Mouse (Mus musculus): ENCODE results near the gene Bcl2l10.
A peak's percentile ranks its signal among the peaks of the same experiment; 100 is the strongest.

Gene Bcl2l10

GRCm38 (mm10) chr9:75347458-75347857 lies at the start of gene Bcl2l10:
Bcl2l10 (plus strand) TSS chr9:75347758.
- DNase-seq, result no peak

DNA sequence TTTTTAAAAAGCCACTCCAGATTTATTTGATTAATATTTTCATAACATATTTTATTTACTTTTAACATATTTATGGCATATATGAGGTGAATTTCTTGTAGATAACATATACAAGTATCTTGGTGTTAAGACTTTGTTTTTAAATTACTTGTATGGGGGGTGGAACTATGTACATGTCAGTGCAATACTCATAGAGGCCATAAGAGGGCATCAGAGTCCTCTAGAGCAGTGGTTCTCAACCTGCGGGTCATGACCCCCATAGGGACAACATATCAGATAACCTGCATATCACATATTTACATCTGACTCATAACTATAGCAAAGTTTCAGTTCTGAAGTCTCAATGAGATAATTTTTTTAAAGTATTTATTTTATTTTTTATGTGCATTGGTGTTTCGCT lies 48.2 kb upstream of the Bcl2l10 start:
- DNase-seq, result no peak

- DNase-seq, result no peak
Measured at GRCm38 (mm10) chr9:75303033-75303432, 44.5 kb upstream of the Bcl2l10 start.

- DNase-seq, result no peak
Measured at GRCm38 (mm10) chr9:75303701-75304261, 43.8 kb upstream of the Bcl2l10 start.

DNA sequence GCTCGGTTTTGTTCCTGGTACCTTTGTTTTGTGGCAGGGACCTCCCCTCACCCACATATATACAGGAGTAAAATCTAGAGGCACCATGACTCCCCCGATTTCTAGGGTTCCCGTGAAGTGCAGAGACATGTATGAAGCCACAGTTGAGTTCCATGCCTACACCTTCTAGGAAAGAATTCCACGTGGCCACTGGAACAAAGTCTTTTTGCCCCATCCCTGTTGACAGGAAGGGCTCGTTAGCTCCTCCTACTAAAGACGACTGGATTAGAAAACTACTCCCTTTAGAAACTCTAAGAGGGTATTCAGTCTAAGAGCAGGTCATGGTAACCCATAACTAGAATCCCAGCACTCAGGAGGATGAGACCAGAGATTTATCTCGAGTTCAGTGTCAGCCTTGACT lies 43.3 kb upstream of the Bcl2l10 start:
- DNase-seq, result no peak

DNA sequence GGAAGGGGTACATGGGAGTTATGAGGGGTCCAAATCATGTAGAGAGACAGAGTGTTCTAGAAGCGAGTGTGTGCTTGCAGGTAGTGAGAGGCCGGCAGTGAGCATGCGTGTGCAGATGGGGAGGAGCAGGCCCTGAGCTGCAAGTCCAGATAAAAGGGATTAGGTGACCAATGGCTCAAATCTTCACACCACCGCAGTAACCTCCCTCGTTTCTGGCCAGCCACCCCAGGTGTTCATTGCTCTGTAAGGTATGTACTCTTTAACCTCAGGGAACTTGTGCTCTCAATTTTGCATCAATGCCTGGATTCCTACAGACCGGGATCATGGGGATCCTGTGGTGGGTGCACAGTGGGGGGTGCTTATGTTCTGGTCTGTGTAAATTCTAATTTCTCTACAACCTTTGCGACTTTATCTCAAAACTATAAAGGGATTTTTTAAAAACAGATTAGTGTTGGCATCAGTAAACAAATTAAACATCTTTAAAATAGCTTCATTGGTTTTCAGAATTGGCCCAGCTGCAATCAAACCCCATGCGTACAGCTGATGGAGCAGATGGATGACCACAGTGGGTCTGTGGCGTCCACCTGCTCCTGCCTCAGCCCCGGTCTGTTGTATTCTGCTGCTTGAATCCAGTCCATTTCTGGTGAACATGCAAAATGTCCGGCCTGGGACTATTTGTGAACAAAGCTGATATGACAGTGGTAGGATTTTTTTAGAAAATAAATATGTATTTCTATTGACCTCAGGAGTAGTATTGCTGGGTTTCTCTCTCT lies 41.2 kb upstream of the Bcl2l10 start, which contains the start of gene Gnb5:
Gene Gnb5 (plus strand): TSS at position 163 of the 773 bp plus-strand sequence.
- no peak for DNase-seq

DNA sequence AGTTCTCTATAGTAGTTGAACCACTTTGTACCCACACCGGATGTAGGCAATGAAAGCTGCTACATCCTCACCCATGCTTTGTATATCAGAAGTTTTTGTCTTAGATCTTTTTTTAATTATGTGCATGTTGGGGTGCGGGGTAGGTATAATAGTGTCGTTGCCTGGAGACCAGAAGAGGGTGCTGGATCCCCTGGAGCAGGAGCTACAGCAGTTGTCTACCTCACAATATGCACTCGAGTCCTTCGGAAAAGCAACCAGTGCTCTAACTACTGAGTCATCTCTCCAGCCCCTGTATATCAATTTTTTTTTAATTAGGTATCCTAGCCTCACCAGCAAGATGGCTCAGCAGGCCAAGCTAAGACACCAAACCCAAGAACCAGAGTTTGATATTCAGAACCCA lies 40.5 kb upstream of the Bcl2l10 start:
- DNase-seq, result no peak

GRCm38 (mm10) chr9:75308621-75309020 lies 38.9 kb upstream of the Bcl2l10 start:
- DNase-seq, result no peak

DNA sequence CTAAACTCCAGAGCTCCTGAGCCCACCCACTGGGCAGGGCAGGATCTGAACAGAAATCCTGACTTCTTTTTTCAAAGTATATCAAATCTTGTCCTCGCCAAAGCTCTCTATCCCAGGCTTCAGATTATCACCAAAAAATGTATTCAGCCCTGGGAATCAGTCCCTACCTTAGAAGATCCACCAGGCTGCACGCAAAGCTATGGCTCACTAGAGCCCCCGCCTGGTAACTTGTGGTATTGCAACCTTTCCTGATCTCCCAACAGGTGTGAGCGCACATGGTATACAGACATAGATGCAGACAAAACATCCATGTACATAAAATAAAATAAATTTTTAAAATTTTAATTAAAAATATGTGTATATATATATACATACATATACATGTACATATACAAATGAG lies 35.5 kb upstream of the Bcl2l10 start:
- DNase-seq, result peak; percentile 81

- DNase-seq, result peak; percentile 52
Measured at GRCm38 (mm10) chr9:75313138-75313831, 34.3 kb upstream of the Bcl2l10 start.

DNA sequence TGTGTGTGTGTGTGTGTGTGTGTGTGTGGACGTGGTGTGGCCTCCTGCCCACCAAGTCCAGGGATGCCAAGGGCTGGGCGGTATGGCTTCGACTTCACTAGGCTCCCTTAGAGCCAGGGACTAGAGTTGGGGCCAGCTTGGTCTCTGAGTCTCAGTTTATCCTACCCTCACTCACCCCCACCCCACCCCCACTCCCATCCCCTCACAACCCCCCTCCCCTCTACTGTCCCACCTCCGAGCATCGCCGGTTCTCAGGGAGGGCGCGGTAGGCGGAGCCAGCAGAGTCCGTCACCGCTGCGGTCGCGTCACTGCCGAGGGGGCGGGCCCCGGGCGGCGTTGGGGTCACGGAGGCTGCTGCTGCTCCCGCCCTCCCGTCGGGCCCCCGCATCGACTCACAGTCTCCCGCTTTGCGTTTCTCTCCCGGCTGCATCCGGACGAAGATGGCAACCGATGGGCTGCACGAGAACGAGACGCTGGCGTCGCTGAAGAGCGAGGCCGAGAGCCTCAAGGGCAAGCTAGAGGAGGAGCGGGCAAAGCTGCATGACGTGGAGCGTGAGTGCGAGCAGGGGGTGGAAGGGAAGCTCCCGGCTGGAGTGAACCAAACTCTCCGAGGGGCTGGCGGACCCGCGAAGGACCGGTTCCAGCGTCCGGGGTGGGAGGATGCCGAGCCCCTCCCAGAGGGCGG lies 33.6 kb upstream of the Bcl2l10 start:
- DNase-seq, result peak; percentile 90

- DNase-seq, result no peak
Measured at GRCm38 (mm10) chr9:75314517-75315105, 32.9 kb upstream of the Bcl2l10 start.

DNA sequence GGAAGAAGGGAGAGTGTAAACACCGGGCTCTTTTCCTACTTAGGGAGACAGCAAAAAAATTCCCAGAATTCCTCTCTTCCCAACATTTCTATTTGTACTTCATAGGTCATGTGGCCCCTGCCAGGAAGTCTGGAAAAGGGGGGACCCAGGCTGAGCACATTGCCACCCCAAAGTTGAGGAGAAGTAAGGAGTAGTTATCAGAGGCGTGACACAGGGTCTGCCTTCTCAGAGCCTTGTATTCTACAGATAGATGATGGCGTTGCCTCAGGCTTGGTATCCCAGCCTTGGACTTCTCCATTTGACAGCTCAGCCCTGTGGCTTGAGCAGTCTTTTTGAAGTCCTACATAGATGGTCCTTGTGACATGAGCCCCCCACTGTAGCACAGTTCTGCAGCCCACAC lies 32.3 kb upstream of the Bcl2l10 start:
- DNase-seq, result no peak

DNA sequence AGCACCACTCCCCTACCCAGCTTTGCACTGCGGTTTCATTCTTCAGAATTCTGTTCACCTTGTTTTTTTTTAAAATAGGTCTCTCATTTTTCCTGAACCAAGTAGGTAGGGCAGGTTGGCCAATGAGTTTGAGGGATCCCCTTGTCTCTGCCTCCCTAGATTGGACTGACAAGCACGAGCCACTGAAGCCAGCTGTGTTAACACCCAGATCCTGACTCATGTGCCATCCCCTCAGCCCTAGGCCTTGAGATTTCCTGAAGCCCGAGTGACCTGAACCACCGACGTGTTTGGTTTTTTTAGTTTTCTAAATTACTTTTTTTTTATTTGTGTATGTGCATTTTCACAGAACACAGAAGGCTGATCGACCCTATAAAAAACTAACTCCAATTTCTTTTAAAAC lies 30.8 kb upstream of the Bcl2l10 start:
- no peak for DNase-seq

DNA sequence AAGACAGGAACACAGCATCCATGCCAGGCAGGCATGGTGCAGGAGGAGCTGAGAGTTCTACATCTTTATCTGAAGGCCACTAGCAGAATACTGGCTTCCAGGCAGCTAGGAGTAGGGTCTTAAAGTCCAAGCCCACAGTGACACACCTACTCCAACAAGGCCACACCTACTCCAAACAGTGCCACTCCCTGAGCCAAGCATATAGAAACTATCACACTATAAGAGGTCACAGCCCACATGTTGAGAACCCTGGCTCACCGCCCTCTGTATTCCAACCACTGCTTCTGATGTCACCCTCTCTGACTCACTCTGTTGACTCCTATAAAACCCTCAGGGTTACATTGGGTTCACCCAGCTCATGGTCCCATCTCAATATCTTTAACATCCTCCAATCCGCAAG lies 29.4 kb upstream of the Bcl2l10 start:
- DNase-seq, result no peak

DNA sequence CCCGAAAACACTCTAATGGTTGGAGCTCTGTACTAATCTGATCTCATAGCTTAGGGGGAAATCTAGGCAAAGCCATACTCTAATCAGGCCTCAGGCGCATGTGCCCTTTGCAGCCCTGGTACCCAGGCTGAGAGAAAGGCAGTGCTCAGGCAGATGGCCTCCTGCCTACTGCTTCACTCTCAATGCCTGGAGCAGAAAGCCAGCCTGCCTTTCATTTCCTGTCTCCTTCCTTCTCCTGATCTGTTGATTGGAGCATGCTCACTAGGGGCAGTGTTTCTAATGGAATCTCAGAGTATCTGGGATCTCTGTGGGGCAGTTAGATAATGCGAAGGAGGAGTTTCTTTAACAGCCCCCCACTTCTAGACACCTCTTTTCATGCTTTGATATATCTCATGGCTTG lies 28.2 kb upstream of the Bcl2l10 start:
- DNase-seq, result peak; percentile 11

GRCm38 (mm10) chr9:75322099-75322885 lies 25.3 kb upstream of the Bcl2l10 start:
- DNase-seq, result no peak

- DNase-seq, result no peak
Measured at GRCm38 (mm10) chr9:75328047-75328446, 19.5 kb upstream of the Bcl2l10 start.

DNA sequence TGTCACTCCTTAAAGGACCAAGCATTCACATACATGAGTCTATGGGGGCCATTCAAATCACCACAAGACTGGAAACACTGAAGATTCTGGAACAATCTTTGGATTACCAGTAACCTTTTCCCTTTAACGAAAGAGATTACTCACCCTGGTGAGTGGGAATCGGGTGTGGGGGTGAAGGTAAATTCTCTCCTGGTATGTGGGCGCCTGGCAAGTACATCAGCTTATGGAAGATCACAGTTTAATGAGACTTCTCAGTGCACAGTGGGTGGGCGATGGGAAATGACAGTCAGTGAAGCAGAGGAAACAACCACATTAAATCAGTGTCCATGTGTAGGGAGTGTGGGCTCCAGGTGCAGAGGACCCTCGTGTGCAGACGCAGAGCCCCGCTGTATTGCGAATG lies 16.7 kb upstream of the Bcl2l10 start:
- DNase-seq, result no peak

DNA sequence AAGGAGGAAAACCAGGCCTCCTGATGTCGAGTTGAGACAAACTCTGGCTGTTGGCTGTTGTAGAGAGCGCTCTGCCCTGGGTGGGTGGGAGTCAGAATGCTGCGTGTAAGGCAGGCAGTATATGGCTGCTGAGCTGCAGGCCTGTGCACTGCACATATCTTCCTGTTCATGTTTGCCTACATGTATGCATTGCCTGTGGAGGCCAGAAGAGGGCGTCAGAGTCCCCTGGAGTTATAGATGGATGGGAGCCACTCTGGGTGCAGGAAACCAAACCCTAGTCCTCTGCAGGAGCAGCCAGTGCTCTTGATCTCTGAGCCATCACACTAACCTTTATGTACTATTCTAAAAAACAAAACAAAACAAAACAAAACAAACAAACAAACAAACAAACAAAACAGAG lies 13.1 kb upstream of the Bcl2l10 start:
- no peak for DNase-seq

GRCm38 (mm10) chr9:75338016-75338415 lies 9.5 kb upstream of the Bcl2l10 start:
- no peak for DNase-seq

- DNase-seq, result no peak
Measured at GRCm38 (mm10) chr9:75342433-75342832, 5.1 kb upstream of the Bcl2l10 start.
